Mouse (Mus musculus): ENCODE data around the gene Celf1.

- TF ChIP-seq POLR2A (IDR thresholded peaks at IDR 0.05; ENCODE audit: insufficient read depth, low read length) (no peak), CTCF (IDR thresholded peaks at IDR 0.05; ENCODE audit: low read depth, low read length) (no peak)
These were observed 23.5 kb upstream of the Celf1 start for GRCm38 (mm10) chr2:90916560-90917232.
